Mouse (Mus musculus) CD4-positive naive resting alpha-beta T cell, adult 57 days (primary cell): ENCODE measurements around the gene Nfkbiz. TPM values are rescaled to one million over a fixed set of nuclear protein-coding genes. Genes with fewer than 3 reads are reported as not detected.

Experiments used
- total RNA-seq: library from RNA; stranded (reverse); gene quantifications from one replicate; pipeline ENCODE4 v1.2.4, GENCODE M21; 2023

Nfkbiz gene
- 145 TPM for total RNA-seq

GRCm38 (mm10) chr16:55838510-55839474 lies at the start of gene Nfkbiz:
Gene Nfkbiz, minus strand, starts transcription at chr16:55838899.

Other genes starting within 250 kb of the Nfkbiz start
- 39.5 TPM for gene Nxpe3, start 56.4 kb upstream of the Nfkbiz start, total RNA-seq
- 67.9 TPM for gene Cep97, start 96.0 kb upstream of the Nfkbiz start, total RNA-seq
- 959 TPM for gene Rpl24, start 127.4 kb upstream of the Nfkbiz start, total RNA-seq
- gene Zbtb11, start 135.0 kb upstream of the Nfkbiz start, total RNA-seq: 62.2 TPM
- 111 TPM for gene Pcnp, start 190.8 kb upstream of the Nfkbiz start, total RNA-seq
- gene Trmt10c, start 198.9 kb upstream of the Nfkbiz start, total RNA-seq: 20.6 TPM
- 94.1 TPM for gene Senp7, start 209.4 kb upstream of the Nfkbiz start, total RNA-seq